In genomic region chr9:57541312-57541711, GRCm38 (mm10) we compare ENCODE assay signal across 9 mouse cellular contexts. TPM values are rescaled to one million over a fixed set of nuclear protein-coding genes. Genes with fewer than 3 reads are reported as not detected.
DNase-seq lines count a peak whose midpoint lies in the region; ATAC-seq and TF ChIP-seq lines count a peak whose summit lies in the region.
"Had no signal": no experiment of that assay in that cellular context is flagged by ENCODE, and none has a peak within 500 bp of the region (broad histone marks: within the 10 kb centered on the region; RNA-seq: fewer than 3 reads in every experiment).

No protein-coding gene starts in this region.

- H3K9me3 ChIP-seq in neural tube, embryonic 11.5 days (ENCODE audit: control insufficient read depth, low read length): no peaks in the 10 kb centered on the region
- H3K9me3 ChIP-seq in hindbrain, embryonic 15.5 days: no peaks in the 10 kb centered on the region
- H3K9me3 ChIP-seq in midbrain, postnatal 0 days (ENCODE audit: low read length): no peaks in the 10 kb centered on the region
- H3K9me3 ChIP-seq: heart, embryonic 15.5 days had no signal

- WGBS in neural tube, embryonic 11.5 days: 26% methylated on average over 1 of the region's 1 CpGs
- 6% methylated on average over 1 of the region's 1 CpGs for WGBS in hindbrain, embryonic 15.5 days
- 8% methylated on average over 1 of the region's 1 CpGs for WGBS in midbrain, postnatal 0 days

- H3K4me3 ChIP-seq in neural tube, embryonic 11.5 days (ENCODE audit: low read depth, low read length): no peak overlapping the region
- no peak overlapping the region for H3K4me3 ChIP-seq in hindbrain, embryonic 15.5 days
- no peak overlapping the region for H3K4me3 ChIP-seq in midbrain, postnatal 0 days (ENCODE audit: low read depth, low read length)
- H3K4me3 ChIP-seq: heart, embryonic 15.5 days had no signal

- no peaks in the 10 kb centered on the region for H3K27me3 ChIP-seq in neural tube, embryonic 11.5 days (ENCODE audit: control insufficient read depth, insufficient read depth, low read length)
- H3K27me3 ChIP-seq in hindbrain, embryonic 15.5 days: no peaks in the 10 kb centered on the region
- H3K27me3 ChIP-seq in midbrain, postnatal 0 days (ENCODE audit: insufficient read depth, low read length): no peaks in the 10 kb centered on the region
- H3K27me3 ChIP-seq: heart, embryonic 15.5 days had no signal

- H3K36me3 ChIP-seq in neural tube, embryonic 11.5 days (ENCODE audit: control insufficient read depth, insufficient read depth, low read length): 0 out of 2 replicates have a peak, but pooled peaks cover 3% of the 10 kb centered on the region
- peaks cover 51% of the 10 kb centered on the region for H3K36me3 ChIP-seq in hindbrain, embryonic 15.5 days
- H3K36me3 ChIP-seq in midbrain, postnatal 0 days (ENCODE audit: insufficient read depth, low read length): peaks cover 42% of the 10 kb centered on the region

- peak; percentile 60 to 77 for DNase-seq in heart, adult 18-20 months
- no peak for DNase-seq in heart, adult 11 months
- DNase-seq in neural tube, embryonic 11.5 days (ENCODE audit: low spot score): peak; percentile 46
- DNase-seq in neural tube, embryonic 10.5 days (ENCODE audit: extremely low spot score, low spot score): no peak
- peak; percentile 72 for DNase-seq in brain, adult 2 months (ENCODE audit: low read depth, low spot score)
- DNase-seq in midbrain, postnatal 0 days (ENCODE audit: low spot score): peak; percentile 82
- no peak for DNase-seq in layer of hippocampus, adult 9-10 months (ENCODE audit: low spot score)

- no peak overlapping the region for H3K9ac ChIP-seq in neural tube, embryonic 11.5 days (ENCODE audit: low read length)
- no peak overlapping the region for H3K9ac ChIP-seq in hindbrain, embryonic 15.5 days
- no peak overlapping the region for H3K9ac ChIP-seq in midbrain, postnatal 0 days (replicated peaks; ENCODE audit: low read length, poor library complexity, severe bottlenecking)
- H3K9ac ChIP-seq: heart, embryonic 15.5 days had no signal

- peak; percentile 90 for TF ChIP-seq CTCF in midbrain, postnatal 0 days (IDR thresholded peaks at IDR 0.05)

- ATAC-seq in neural tube, embryonic 11.5 days (ENCODE audit: insufficient read depth, low FRiP score, low TSS enrichment): no peak
- no peak for ATAC-seq in hindbrain, embryonic 15.5 days (ENCODE audit: low FRiP score, low read depth)
- no peak for ATAC-seq in midbrain, postnatal 0 days (ENCODE audit: low FRiP score)

- no peak overlapping the region for H3K27ac ChIP-seq in neural tube, embryonic 11.5 days (ENCODE audit: low read depth, low read length)
- H3K27ac ChIP-seq in hindbrain, embryonic 15.5 days (replicated peaks): 0 out of 2 replicates have a peak overlapping the region, but pooled peaks have one; percentile 29
- H3K27ac ChIP-seq in midbrain, postnatal 0 days (ENCODE audit: low read depth, low read length): no peak overlapping the region
- H3K27ac ChIP-seq: heart, embryonic 15.5 days had no signal

- H3K4me2 ChIP-seq in neural tube, embryonic 11.5 days (ENCODE audit: low read depth): no peak overlapping the region
- no peak overlapping the region for H3K4me2 ChIP-seq in hindbrain, embryonic 15.5 days
- H3K4me2 ChIP-seq in midbrain, postnatal 0 days (ENCODE audit: low read depth, low read length, poor library complexity, severe bottlenecking): no peak overlapping the region
- H3K4me2 ChIP-seq: heart, embryonic 15.5 days had no signal

- peaks cover 9% of the 10 kb centered on the region for H3K4me1 ChIP-seq in neural tube, embryonic 11.5 days (ENCODE audit: control insufficient read depth, insufficient read depth, low read length)
- H3K4me1 ChIP-seq in hindbrain, embryonic 15.5 days (replicated peaks): peaks cover 29% of the 10 kb centered on the region
- peaks cover 6% of the 10 kb centered on the region; the same call in 1 of the 2 replicates for H3K4me1 ChIP-seq in midbrain, postnatal 0 days (ENCODE audit: insufficient read depth, low read length)

RNA-seq across cellular contexts. Expression of gene Fam219b, which starts 4.0 kb away (rescaled TPM):
- 1 to 10 TPM; 8.1 to 9.2 TPM for total RNA-seq in heart, adult 18-20 months (2021)
- 15.9 and 18.2 TPM in 2 replicates for polyA plus RNA-seq in neural tube, embryonic 11.5 days (2014; fragmentation: Nextera tagmentation; extraction: Ambion mirVana)
- polyA plus RNA-seq in hindbrain, embryonic 15.5 days (2015; fragmentation: Nextera tagmentation; extraction: Ambion mirVana): 25.0 TPM in 2 replicates
- total RNA-seq in midbrain, postnatal 0 days (2014; rRNA removed): 20.6 and 29.7 TPM in 2 replicates
- 24.8 and 25.6 TPM in 2 replicates for polyA plus RNA-seq in midbrain, postnatal 0 days (2015; fragmentation: Nextera tagmentation; extraction: Ambion mirVana)

RNA-seq across cellular contexts. Expression of gene Mpi, which starts 11.3 kb away (rescaled TPM):
- 100 to 1,000 TPM; 118 to 140 TPM for total RNA-seq in heart, adult 18-20 months (2021)
- polyA plus RNA-seq in neural tube, embryonic 11.5 days (2014; fragmentation: Nextera tagmentation; extraction: Ambion mirVana): 52.8 and 53.0 TPM in 2 replicates
- polyA plus RNA-seq in hindbrain, embryonic 15.5 days (2015; fragmentation: Nextera tagmentation; extraction: Ambion mirVana): 74.7 and 75.9 TPM in 2 replicates
- total RNA-seq in midbrain, postnatal 0 days (2014; rRNA removed): 60.5 and 71.9 TPM in 2 replicates
- polyA plus RNA-seq in midbrain, postnatal 0 days (2015; fragmentation: Nextera tagmentation; extraction: Ambion mirVana): 57.2 and 61.2 TPM in 2 replicates

RNA-seq across cellular contexts. Expression of gene Scamp2, which starts 19.4 kb away (rescaled TPM):
- 10 to 100 TPM; 24.2 to 28.5 TPM for total RNA-seq in heart, adult 18-20 months (2021)
- polyA plus RNA-seq in neural tube, embryonic 11.5 days (2014; fragmentation: Nextera tagmentation; extraction: Ambion mirVana): 56.7 and 59.6 TPM in 2 replicates
- polyA plus RNA-seq in hindbrain, embryonic 15.5 days (2015; fragmentation: Nextera tagmentation; extraction: Ambion mirVana): 48.6 and 48.9 TPM in 2 replicates
- 34.5 and 47.4 TPM in 2 replicates for total RNA-seq in midbrain, postnatal 0 days (2014; rRNA removed)
- polyA plus RNA-seq in midbrain, postnatal 0 days (2015; fragmentation: Nextera tagmentation; extraction: Ambion mirVana): 41.1 and 41.2 TPM in 2 replicates

RNA-seq across cellular contexts. Expression of gene Cox5a, which starts 20.2 kb away (rescaled TPM):
- 1,000 to 10,000 TPM; 2,577 to 2,715 TPM for total RNA-seq in heart, adult 18-20 months (2021)
- polyA plus RNA-seq in neural tube, embryonic 11.5 days (2014; fragmentation: Nextera tagmentation; extraction: Ambion mirVana): 688 and 702 TPM in 2 replicates
- 894 and 915 TPM in 2 replicates for polyA plus RNA-seq in hindbrain, embryonic 15.5 days (2015; fragmentation: Nextera tagmentation; extraction: Ambion mirVana)
- total RNA-seq in midbrain, postnatal 0 days (2014; rRNA removed): 250 and 266 TPM in 2 replicates
- polyA plus RNA-seq in midbrain, postnatal 0 days (2015; fragmentation: Nextera tagmentation; extraction: Ambion mirVana): 1,115 and 1,120 TPM in 2 replicates

RNA-seq across cellular contexts. Expression of gene Rpp25, which starts 37.5 kb away (rescaled TPM):
- 1 to 10 TPM in 1 of 2 experiments, under 1 TPM in 1; 0.92 to 2.0 TPM for total RNA-seq in heart, adult 18-20 months (2021)
- polyA plus RNA-seq in neural tube, embryonic 11.5 days (2014; fragmentation: Nextera tagmentation; extraction: Ambion mirVana): 8.7 and 8.8 TPM in 2 replicates
- 17.7 and 18.0 TPM in 2 replicates for polyA plus RNA-seq in hindbrain, embryonic 15.5 days (2015; fragmentation: Nextera tagmentation; extraction: Ambion mirVana)
- total RNA-seq in midbrain, postnatal 0 days (2014; rRNA removed): 24.2 and 24.8 TPM in 2 replicates
- polyA plus RNA-seq in midbrain, postnatal 0 days (2015; fragmentation: Nextera tagmentation; extraction: Ambion mirVana): 26.5 and 34.5 TPM in 2 replicates

Comparison
In these comparisons a context has a peak if more than half of its experiments do, and no peak if none do; other contexts are left out.
1. DNase-seq: peak in heart, adult 18-20 months (2 of 2), neural tube, embryonic 11.5 days (single experiment), brain, adult 2 months (single experiment) and midbrain, postnatal 0 days (single experiment); none in heart, adult 11 months (single experiment), neural tube, embryonic 10.5 days (single experiment) and layer of hippocampus, adult 9-10 months (single experiment).